Mouse (Mus musculus) brown adipose tissue, adult 24 weeks (tissue): ENCODE results near the gene Edaradd. TPM values are rescaled to one million over a fixed set of nuclear protein-coding genes. Genes with fewer than 3 reads are reported as not detected.
"Not testable (repeated sequence)": the region's sequence is repeated elsewhere in the genome, so short reads cannot be mapped to it uniquely, and the experiment has no call there.

Experiments used
- H3K27ac ChIP-seq: fragments of 200-500 bp; replicated peaks from 2 replicates; pipeline ENCODE4 v1.5.1; 2012; ENCODE audit warnings: low read depth, mild to moderate bottlenecking, low read length
- H3K4me1 ChIP-seq: fragments of 200-500 bp; 2 replicates; pipeline ENCODE4 v1.6.1; 2012; ENCODE audit warnings: low read length, mixed read lengths; ENCODE audit not compliant: control insufficient read depth, insufficient read depth, insufficient read length
- H3K4me3 ChIP-seq: fragments of 200-500 bp; 2 replicates; pipeline ENCODE4 v1.5.1; 2012; ENCODE audit warnings: low read depth, mild to moderate bottlenecking, low read length, moderate library complexity; ENCODE audit not compliant: insufficient read depth
- polyA plus RNA-seq: library from polyadenylated mRNA; stranded (reverse); fragments of >200 nt; gene quantifications from 2 replicates; pipeline ENCODE4 v1.2.4, GENCODE M21; 2012; ENCODE audit not compliant: missing spikeins, insufficient read depth, insufficient read length

Gene Edaradd
- polyA plus RNA-seq, 1 experiment, result not detected

GRCm38 (mm10) chr13:12492515-12492914 lies 27.7 kb downstream of the Edaradd start:
- Histone ChIP-seq H3K4me1 (no peaks in the 10 kb centered on the region), H3K4me3 (no peak overlapping the region), H3K27ac (no peak overlapping the region)

GRCm38 (mm10) chr13:12485640-12486039 lies 34.6 kb downstream of the Edaradd start:
- H3K4me3 ChIP-seq, result no peak overlapping the region
- H3K27ac ChIP-seq, result no peak overlapping the region
- no peaks in the 10 kb centered on the region for H3K4me1 ChIP-seq

- Histone ChIP-seq H3K4me3 (no peak overlapping the region), H3K27ac (no peak overlapping the region), H3K4me1 (no peaks in the 10 kb centered on the region)
Measured at GRCm38 (mm10) chr13:12485197-12485596, 35.0 kb downstream of the Edaradd start.

DNA sequence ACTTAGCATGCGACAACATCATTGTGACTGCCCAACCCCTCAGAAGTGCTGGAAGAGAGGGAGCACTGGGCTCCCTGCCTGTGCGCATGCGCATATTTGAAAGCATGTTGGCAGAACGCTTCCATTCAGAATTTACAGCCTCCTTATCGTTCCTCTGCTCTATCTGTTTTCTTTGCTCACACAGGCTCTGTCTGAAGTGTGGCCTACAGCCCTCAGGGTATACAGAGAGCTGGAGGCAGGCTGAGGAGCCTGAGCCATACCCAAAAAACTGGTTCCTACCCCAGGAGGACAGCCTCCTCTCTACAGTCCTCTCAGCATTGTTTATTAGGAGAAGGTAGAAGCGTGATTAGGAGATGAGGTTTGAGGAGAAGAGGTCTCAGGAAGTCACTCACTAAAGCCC lies 40.4 kb downstream of the Edaradd start:
- H3K27ac ChIP-seq, result no peak overlapping the region
- peaks cover 4% of the 10 kb centered on the region; the same call in 1 of the 2 replicates for H3K4me1 ChIP-seq
- no peak overlapping the region for H3K4me3 ChIP-seq

- no peak overlapping the region for H3K4me3 ChIP-seq
- H3K27ac ChIP-seq, result no peak overlapping the region
- peaks cover 4% of the 10 kb centered on the region; the same call in 1 of the 2 replicates for H3K4me1 ChIP-seq
Measured at GRCm38 (mm10) chr13:12478301-12478700, 41.9 kb downstream of the Edaradd start.

DNA sequence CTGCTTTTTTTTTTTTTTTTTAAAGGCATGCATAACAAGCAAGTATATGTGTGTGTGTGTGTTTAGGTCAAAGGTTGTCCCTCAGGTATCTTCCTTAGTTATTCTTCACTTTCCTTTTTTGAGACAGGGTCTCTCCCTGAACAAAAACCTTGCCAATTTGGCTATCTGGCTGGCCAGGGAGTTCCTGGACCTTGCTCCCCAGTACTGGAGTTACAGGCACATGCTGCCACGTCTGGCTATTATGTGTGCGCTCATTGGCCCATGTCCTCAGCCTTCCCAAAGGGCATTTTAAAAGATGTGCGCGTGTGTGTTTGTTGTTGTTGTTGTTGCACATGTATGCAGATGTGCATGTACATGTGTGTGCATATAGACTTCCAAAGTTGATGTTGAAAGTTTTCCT lies 43.4 kb downstream of the Edaradd start:
- H3K4me3 ChIP-seq, result no peak overlapping the region
- H3K4me1 ChIP-seq, result peaks cover 4% of the 10 kb centered on the region; the same call in 1 of the 2 replicates
- no peak overlapping the region for H3K27ac ChIP-seq

DNA sequence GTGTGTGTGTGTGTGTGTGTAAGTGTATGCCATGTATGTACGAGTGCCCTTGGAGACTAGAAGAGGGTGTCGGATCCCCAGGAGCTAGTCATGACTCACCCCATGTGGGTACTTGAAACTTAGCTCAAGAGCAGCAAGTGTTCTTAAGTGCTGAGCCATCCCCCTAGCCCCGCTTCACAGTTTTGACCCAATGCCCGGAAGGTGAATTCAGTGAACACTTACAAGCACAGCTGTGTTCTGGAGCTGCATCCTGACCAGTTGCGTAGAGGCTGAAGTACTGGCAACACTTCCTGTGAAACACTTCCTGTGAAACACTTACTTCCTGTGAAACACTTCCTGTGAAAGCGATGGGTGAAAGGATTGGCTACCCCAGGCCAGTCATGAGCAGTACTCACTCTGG lies 45.0 kb downstream of the Edaradd start:
- Histone ChIP-seq H3K4me3 (0 out of 2 replicates have a peak overlapping the region, but pooled peaks have one; percentile 1), H3K27ac (no peak overlapping the region), H3K4me1 (peaks cover 4% of the 10 kb centered on the region; the same call in 1 of the 2 replicates)

DNA sequence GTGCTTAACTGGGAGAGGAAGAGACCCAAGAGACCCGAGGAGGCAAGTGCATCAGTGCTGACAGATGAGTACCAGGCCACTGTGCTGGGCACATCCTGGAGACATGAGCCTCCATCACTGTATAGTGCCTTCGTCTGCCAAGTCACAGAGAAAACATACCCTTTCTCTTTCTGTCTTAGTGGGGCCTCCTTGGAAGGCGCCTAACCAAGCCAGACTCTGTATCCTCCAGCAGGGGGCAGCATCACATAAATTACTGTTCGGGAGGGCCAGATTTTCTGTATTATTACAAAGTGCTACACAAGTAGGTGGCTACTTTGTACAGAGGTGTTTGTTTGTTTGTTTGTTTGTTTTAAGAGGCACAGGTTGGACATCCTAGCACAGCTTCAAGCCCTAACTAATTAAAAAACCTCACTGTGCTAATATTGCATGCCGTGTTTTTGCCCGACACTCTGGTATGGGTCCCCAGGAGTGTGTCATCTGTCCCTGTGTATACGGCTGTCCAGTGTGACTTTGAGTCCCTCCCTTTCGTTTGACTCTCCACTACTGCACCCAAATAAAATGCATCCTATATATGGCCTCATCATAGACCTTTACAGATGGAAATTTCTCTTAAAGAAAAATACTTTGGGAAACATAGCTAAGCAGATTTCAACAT lies 46.4 kb downstream of the Edaradd start:
- H3K4me3 ChIP-seq, result no peak overlapping the region

GRCm38 (mm10) chr13:12468488-12468887 lies 51.8 kb downstream of the Edaradd start:
- Histone ChIP-seq H3K4me1 (no peaks in the 10 kb centered on the region), H3K27ac (peak overlapping the region; percentile 60), H3K4me3 (no peak overlapping the region)

More for the DNA sequence above, 46.4 kb downstream of the Edaradd start:
- peaks cover 4% of the 10 kb centered on the region; the same call in 1 of the 2 replicates for H3K4me1 ChIP-seq
- no peak overlapping the region for H3K27ac ChIP-seq

GRCm38 (mm10) chr13:12464844-12465243 lies 55.4 kb downstream of the Edaradd start, which contains the start of gene Lgals8:
Gene Lgals8, minus strand, starts transcription at chr13:12464944.
- no peak within 1 kb of the TSS for H3K27ac ChIP-seq
- H3K4me3 ChIP-seq, result no peak within 1 kb of the TSS
- 0 out of 2 replicates have a peak, but pooled peaks cover 1% of the 10 kb centered on the region for H3K4me1 ChIP-seq

- H3K27ac ChIP-seq, H3K4me3 ChIP-seq, H3K4me1 ChIP-seq: not testable (repeated sequence)
Measured at GRCm38 (mm10) chr13:12464159-12464558, 56.1 kb downstream of the Edaradd start.

DNA sequence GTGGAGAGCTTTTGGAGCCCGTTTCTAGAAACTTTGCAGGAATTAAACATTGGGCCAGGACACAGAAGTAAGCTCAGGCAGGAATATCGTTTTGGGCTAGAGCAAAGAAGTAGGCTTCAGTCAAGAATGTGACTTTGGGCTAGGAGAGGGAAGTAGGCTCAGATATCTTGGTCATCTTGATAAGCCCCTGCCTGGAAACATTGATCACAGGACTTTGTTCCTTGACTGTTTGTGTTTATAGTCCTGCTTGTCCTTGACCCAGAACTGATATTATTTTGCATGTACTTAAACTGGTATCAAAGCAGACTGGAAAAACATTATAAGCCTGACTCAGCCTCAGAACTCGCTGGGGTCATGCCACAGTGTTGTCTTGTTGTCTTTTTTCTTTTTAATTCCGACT lies 57.6 kb downstream of the Edaradd start:
- 0 out of 2 replicates have a peak, but pooled peaks cover 4% of the 10 kb centered on the region for H3K4me1 ChIP-seq
- H3K4me3 ChIP-seq, result no peak overlapping the region
- no peak overlapping the region for H3K27ac ChIP-seq

GRCm38 (mm10) chr13:12461730-12462119 lies 58.5 kb downstream of the Edaradd start:
- Histone ChIP-seq H3K4me1 (0 out of 2 replicates have a peak, but pooled peaks cover 4% of the 10 kb centered on the region), H3K27ac (peak overlapping the region; percentile 46), H3K4me3 (peak overlapping the region; percentile 93)

- Histone ChIP-seq H3K4me1 (0 out of 2 replicates have a peak, but pooled peaks cover 4% of the 10 kb centered on the region), H3K27ac (peak overlapping the region; percentile 84), H3K4me3 (peak overlapping the region; percentile 93)
Measured at GRCm38 (mm10) chr13:12460881-12461729, 59.1 kb downstream of the Edaradd start.

- Histone ChIP-seq H3K27ac (peak overlapping the region; percentile 84), H3K4me3 (peak overlapping the region; percentile 93), H3K4me1 (0 out of 2 replicates have a peak, but pooled peaks cover 4% of the 10 kb centered on the region)
Measured at GRCm38 (mm10) chr13:12460443-12460842, 59.8 kb downstream of the Edaradd start.
